Mouse (Mus musculus): ENCODE data around the gene Ostf1. TPM values are rescaled to one million over a fixed set of nuclear protein-coding genes. Genes with fewer than 3 reads are reported as not detected.
"Not testable (repeated sequence)": the region's sequence is repeated elsewhere in the genome, so short reads cannot be mapped to it uniquely, and the experiment has no call there.

Gene Ostf1
- polyA plus RNA-seq, 1 experiment from 2014 or later, result 60.9 TPM

GRCm38 (mm10) chr19:18598265-18598926, 33.2 kb downstream of the Ostf1 start:
- Histone ChIP-seq H3K36me3 (ENCODE audit: control insufficient read depth, insufficient read depth, low read length) (no peaks in the 10 kb centered on the region), H3K4me3 (ENCODE audit: low read length) (no peak overlapping the region), H3K9ac (ENCODE audit: low read depth, low read length) (no peak overlapping the region), H3K4me1 (ENCODE audit: control insufficient read depth, insufficient read depth, low read depth, low read length) (no peaks in the 10 kb centered on the region), H3K27ac (ENCODE audit: low read depth, low read length) (no peak overlapping the region), H3K4me2 (ENCODE audit: low read length) (no peak overlapping the region), H3K27me3 (replicated peaks; ENCODE audit: control insufficient read depth, insufficient read depth, low read length) (no peaks in the 10 kb centered on the region), H3K9me3 (ENCODE audit: control insufficient read depth, low read length) (no peaks in the 10 kb centered on the region)
- no peak for ATAC-seq
- WGBS, result 87% methylated on average over 3 of the region's 3 CpGs

GRCm38 (mm10) chr19:18597772-18598171, 33.9 kb downstream of the Ostf1 start:
- no peaks in the 10 kb centered on the region for H3K27me3 ChIP-seq (replicated peaks; ENCODE audit: control insufficient read depth, insufficient read depth, low read length)
- no peaks in the 10 kb centered on the region for H3K4me1 ChIP-seq (ENCODE audit: control insufficient read depth, insufficient read depth, low read depth, low read length)
- ATAC-seq, result peak; percentile 51; the same call in 1 of the 2 replicates
- no peaks in the 10 kb centered on the region for H3K9me3 ChIP-seq (ENCODE audit: control insufficient read depth, low read length)
- no peak overlapping the region for H3K4me2 ChIP-seq (ENCODE audit: low read length)
- no peak overlapping the region for H3K4me3 ChIP-seq (ENCODE audit: low read length)
- H3K9ac ChIP-seq (ENCODE audit: low read depth, low read length), result no peak overlapping the region
- H3K27ac ChIP-seq (ENCODE audit: low read depth, low read length), result no peak overlapping the region
- WGBS, result 81% methylated on average over 6 of the region's 6 CpGs
- no peaks in the 10 kb centered on the region for H3K36me3 ChIP-seq (ENCODE audit: control insufficient read depth, insufficient read depth, low read length)

DNA sequence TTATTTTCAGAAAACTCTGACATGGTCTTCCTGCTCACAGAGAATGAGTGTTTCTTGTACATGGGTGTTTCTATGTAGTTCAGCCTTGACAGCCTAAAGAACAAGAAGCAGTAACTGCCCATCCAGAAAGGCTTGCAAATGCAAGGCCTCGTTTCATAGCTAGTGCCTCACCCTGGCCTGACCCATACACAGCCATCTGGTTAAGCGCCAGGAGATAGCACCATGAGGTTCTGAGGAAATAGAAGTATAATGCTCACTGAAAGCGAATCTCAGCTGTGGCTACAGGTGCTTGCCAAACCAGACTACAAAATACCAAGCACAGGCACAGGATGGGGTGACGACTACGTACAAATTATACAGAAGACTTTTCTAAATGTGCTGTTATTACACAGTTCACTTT, 34.7 kb downstream of the Ostf1 start:
- no peak overlapping the region for H3K4me2 ChIP-seq (ENCODE audit: low read length)
- no peak overlapping the region for H3K9ac ChIP-seq (ENCODE audit: low read depth, low read length)
- H3K27me3 ChIP-seq (replicated peaks; ENCODE audit: control insufficient read depth, insufficient read depth, low read length), result no peaks in the 10 kb centered on the region
- H3K27ac ChIP-seq (ENCODE audit: low read depth, low read length), result no peak overlapping the region
- H3K36me3 ChIP-seq (ENCODE audit: control insufficient read depth, insufficient read depth, low read length), result no peaks in the 10 kb centered on the region
- 76% methylated on average over 5 of the region's 5 CpGs for WGBS
- H3K9me3 ChIP-seq (ENCODE audit: control insufficient read depth, low read length), result no peaks in the 10 kb centered on the region
- H3K4me1 ChIP-seq (ENCODE audit: control insufficient read depth, insufficient read depth, low read depth, low read length), result no peaks in the 10 kb centered on the region; the same call in 1 of the 2 replicates
- no peak for ATAC-seq
- no peak overlapping the region for H3K4me3 ChIP-seq (ENCODE audit: low read length)

GRCm38 (mm10) chr19:18593722-18594121, 37.9 kb downstream of the Ostf1 start:
- H3K27me3 ChIP-seq (replicated peaks; ENCODE audit: control insufficient read depth, insufficient read depth, low read length), result no peaks in the 10 kb centered on the region
- no peak overlapping the region for H3K4me3 ChIP-seq (ENCODE audit: low read length)
- H3K9me3 ChIP-seq (ENCODE audit: control insufficient read depth, low read length), result no peaks in the 10 kb centered on the region
- ATAC-seq, result peak; percentile 64; the same call in 1 of the 2 replicates
- WGBS, result 78% methylated on average over 10 of the region's 10 CpGs
- no peak overlapping the region for H3K27ac ChIP-seq (ENCODE audit: low read depth, low read length)
- H3K9ac ChIP-seq (ENCODE audit: low read depth, low read length), result no peak overlapping the region
- H3K4me2 ChIP-seq (ENCODE audit: low read length), result no peak overlapping the region
- no peaks in the 10 kb centered on the region; the same call in 1 of the 2 replicates for H3K4me1 ChIP-seq (ENCODE audit: control insufficient read depth, insufficient read depth, low read depth, low read length)
- no peaks in the 10 kb centered on the region for H3K36me3 ChIP-seq (ENCODE audit: control insufficient read depth, insufficient read depth, low read length)

GRCm38 (mm10) chr19:18592919-18593318, 38.7 kb downstream of the Ostf1 start:
- H3K36me3 ChIP-seq (ENCODE audit: control insufficient read depth, insufficient read depth, low read length), result no peaks in the 10 kb centered on the region
- no peak overlapping the region for H3K27ac ChIP-seq (ENCODE audit: low read depth, low read length)
- ATAC-seq, result no peak
- no peak overlapping the region for H3K4me3 ChIP-seq (ENCODE audit: low read length)
- H3K4me2 ChIP-seq (ENCODE audit: low read length), result no peak overlapping the region
- no peaks in the 10 kb centered on the region; the same call in 1 of the 2 replicates for H3K4me1 ChIP-seq (ENCODE audit: control insufficient read depth, insufficient read depth, low read depth, low read length)
- H3K9ac ChIP-seq (ENCODE audit: low read depth, low read length), result no peak overlapping the region
- H3K9me3 ChIP-seq (ENCODE audit: control insufficient read depth, low read length), result no peaks in the 10 kb centered on the region
- H3K27me3 ChIP-seq (replicated peaks; ENCODE audit: control insufficient read depth, insufficient read depth, low read length), result no peaks in the 10 kb centered on the region
- WGBS, result 71% methylated on average over 6 of the region's 6 CpGs

DNA sequence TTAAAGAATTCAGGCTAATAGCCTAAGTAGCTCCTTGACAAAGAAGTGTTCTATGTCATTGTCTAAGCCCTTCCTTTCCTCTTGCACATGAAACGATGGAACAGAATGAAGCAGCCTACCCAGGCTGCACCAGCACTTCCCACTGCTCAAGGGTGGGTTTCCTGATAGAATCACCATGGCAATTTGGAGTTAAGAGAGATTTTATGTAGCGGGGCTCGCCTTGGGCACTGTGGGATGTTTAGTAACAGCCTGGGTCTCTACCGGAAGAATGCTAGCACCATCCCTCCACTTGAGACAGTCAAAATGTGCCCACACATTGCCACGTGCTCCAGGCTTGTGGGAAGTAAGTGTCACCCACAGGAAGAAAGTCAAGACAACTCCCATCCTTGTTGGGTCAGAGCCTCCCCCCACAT, 40.7 kb downstream of the Ostf1 start:
- Histone ChIP-seq H3K36me3 (ENCODE audit: control insufficient read depth, insufficient read depth, low read length) (no peaks in the 10 kb centered on the region), H3K27ac (ENCODE audit: low read depth, low read length) (no peak overlapping the region), H3K4me3 (ENCODE audit: low read length) (no peak overlapping the region), H3K4me2 (ENCODE audit: low read length) (no peak overlapping the region), H3K9me3 (ENCODE audit: control insufficient read depth, low read length) (no peaks in the 10 kb centered on the region), H3K27me3 (replicated peaks; ENCODE audit: control insufficient read depth, insufficient read depth, low read length) (no peaks in the 10 kb centered on the region), H3K9ac (ENCODE audit: low read depth, low read length) (no peak overlapping the region), H3K4me1 (ENCODE audit: control insufficient read depth, insufficient read depth, low read depth, low read length) (no peaks in the 10 kb centered on the region; the same call in 1 of the 2 replicates)
- WGBS, result 56% methylated on average over 5 of the region's 5 CpGs
- ATAC-seq, result no peak

DNA sequence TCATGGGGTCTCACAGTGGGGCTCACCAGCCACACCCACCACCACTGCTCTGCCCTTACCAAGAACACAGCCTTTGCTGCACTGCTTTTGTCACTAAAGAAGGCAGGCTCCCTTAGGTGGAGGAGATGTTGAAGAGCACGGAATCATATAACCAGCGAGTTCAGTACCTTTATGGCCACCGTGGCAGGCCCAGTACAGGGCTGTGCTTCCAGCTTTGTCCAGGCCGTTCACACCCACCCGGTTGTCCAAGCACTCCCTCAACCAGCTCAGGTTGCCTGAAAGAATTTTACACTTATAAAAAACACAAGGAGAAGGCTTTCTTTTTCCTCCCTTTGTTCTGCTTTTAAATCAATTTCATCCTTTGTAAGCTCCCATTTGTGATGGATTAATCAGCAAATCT, 41.4 kb downstream of the Ostf1 start:
- Histone ChIP-seq H3K27ac (ENCODE audit: low read depth, low read length) (no peak overlapping the region), H3K9me3 (ENCODE audit: control insufficient read depth, low read length) (no peaks in the 10 kb centered on the region), H3K9ac (ENCODE audit: low read depth, low read length) (no peak overlapping the region), H3K4me1 (ENCODE audit: control insufficient read depth, insufficient read depth, low read depth, low read length) (no peaks in the 10 kb centered on the region; the same call in 1 of the 2 replicates), H3K4me2 (ENCODE audit: low read length) (no peak overlapping the region), H3K27me3 (replicated peaks; ENCODE audit: control insufficient read depth, insufficient read depth, low read length) (no peaks in the 10 kb centered on the region), H3K4me3 (ENCODE audit: low read length) (no peak overlapping the region), H3K36me3 (ENCODE audit: control insufficient read depth, insufficient read depth, low read length) (no peaks in the 10 kb centered on the region)
- 65% methylated on average over 5 of the region's 5 CpGs for WGBS
- ATAC-seq, result no peak

- no peaks in the 10 kb centered on the region for H3K9me3 ChIP-seq (ENCODE audit: control insufficient read depth, low read length)
- no peak overlapping the region for H3K9ac ChIP-seq (ENCODE audit: low read depth, low read length)
- no peak overlapping the region for H3K27ac ChIP-seq (ENCODE audit: low read depth, low read length)
- no peak overlapping the region for H3K4me3 ChIP-seq (ENCODE audit: low read length)
- no peaks in the 10 kb centered on the region for H3K27me3 ChIP-seq (replicated peaks; ENCODE audit: control insufficient read depth, insufficient read depth, low read length)
- ATAC-seq, result no peak
- no peaks in the 10 kb centered on the region; the same call in 1 of the 2 replicates for H3K4me1 ChIP-seq (ENCODE audit: control insufficient read depth, insufficient read depth, low read depth, low read length)
- H3K36me3 ChIP-seq (ENCODE audit: control insufficient read depth, insufficient read depth, low read length), result no peaks in the 10 kb centered on the region
- WGBS, result 92% methylated on average over 8 of the region's 8 CpGs
- H3K4me2 ChIP-seq (ENCODE audit: low read length), result no peak overlapping the region
Observed at GRCm38 (mm10) chr19:18589276-18589675, 42.3 kb downstream of the Ostf1 start.

DNA sequence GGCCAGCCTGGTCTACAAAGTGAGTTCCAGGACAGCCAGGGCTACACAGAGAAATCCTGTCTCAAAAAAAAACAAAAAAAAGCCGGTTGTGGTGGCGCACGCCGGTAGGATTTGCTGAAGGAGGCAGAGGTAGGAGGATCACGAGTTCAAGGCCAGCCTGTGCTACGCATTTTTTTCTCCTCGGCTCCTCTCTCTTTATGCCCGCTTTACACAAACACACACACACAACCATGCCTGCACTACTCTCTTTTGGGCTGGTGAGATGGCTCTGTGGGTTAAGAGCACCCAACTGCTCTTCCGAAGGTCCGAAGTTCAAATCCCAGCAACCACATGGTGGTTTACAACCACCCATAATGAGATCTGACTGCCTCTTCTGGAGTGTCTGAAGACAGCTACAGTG, 42.8 kb downstream of the Ostf1 start:
- not testable (repeated sequence) for H3K4me3 ChIP-seq (ENCODE audit: low read length); H3K27me3 ChIP-seq (replicated peaks; ENCODE audit: control insufficient read depth, insufficient read depth, low read length); H3K27ac ChIP-seq (ENCODE audit: low read depth, low read length); H3K36me3 ChIP-seq (ENCODE audit: control insufficient read depth, insufficient read depth, low read length); H3K9ac ChIP-seq (ENCODE audit: low read depth, low read length); ATAC-seq; H3K4me2 ChIP-seq (ENCODE audit: low read length); H3K4me1 ChIP-seq (ENCODE audit: control insufficient read depth, insufficient read depth, low read depth, low read length); H3K9me3 ChIP-seq (ENCODE audit: control insufficient read depth, low read length)
- WGBS, result 96% methylated on average over 10 of the region's 10 CpGs
